Mouse (Mus musculus): ENCODE measurements around the gene Ptprm.

DNA sequence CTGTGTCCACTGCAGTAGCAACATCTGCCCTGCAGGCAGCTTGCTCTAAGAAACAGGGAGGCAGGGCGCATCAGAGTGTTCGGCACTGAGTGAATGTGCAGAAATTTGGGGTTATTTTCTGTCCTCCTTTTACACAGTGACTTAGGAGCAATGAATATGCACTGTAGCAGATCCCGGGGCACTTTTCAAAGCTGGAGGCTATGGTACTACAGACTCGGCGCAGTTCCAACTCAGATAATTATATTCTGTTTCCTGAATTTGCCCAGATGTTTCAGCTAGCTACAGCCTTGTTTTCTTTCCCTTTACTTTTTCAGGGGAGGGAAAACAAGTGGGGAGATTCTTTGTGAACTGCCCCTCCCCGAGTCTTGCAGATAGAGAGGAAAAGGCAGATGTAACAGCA lies 281.1 kb downstream of the Ptprm start:
- TF ChIP-seq CTCF (IDR thresholded peaks at IDR 0.05; ENCODE audit: borderline replicate concordance, insufficient read depth, low read length) = no peak
- no peak for TF ChIP-seq POLR2A (IDR thresholded peaks at IDR 0.05; ENCODE audit: low read depth, low read length)

Measured in embryonic fibroblast, embryonic 13.5 days (primary cell).